Mouse (Mus musculus): ENCODE measurements around the gene Gm10681. TPM values are rescaled to one million over a fixed set of nuclear protein-coding genes. Genes with fewer than 3 reads are reported as not detected.
"Not testable (repeated sequence)": the region's sequence is repeated elsewhere in the genome, so short reads cannot be mapped to it uniquely, and the experiment has no call there.

Gm10681 gene
- polyA plus RNA-seq (2015; fragmentation: Nextera tagmentation; extraction: Ambion mirVana) = not detected in 2 replicates

- Histone ChIP-seq H3K9me3 (no peaks in the 10 kb centered on the region), H3K9ac (replicated peaks) (no peak within 1 kb of the TSS), H3K4me2 (replicated peaks) (no peak within 1 kb of the TSS), H3K27me3 (no peaks in the 10 kb centered on the region), H3K36me3 (no peaks in the 10 kb centered on the region), H3K4me1 (no peaks in the 10 kb centered on the region), H3K27ac (replicated peaks) (no peak within 1 kb of the TSS), H3K4me3 (no peak within 1 kb of the TSS)
- no peak for ATAC-seq (replicated peaks)
Measured at GRCm38 (mm10) chr3:98588707-98589106, at the start of gene Gm10681. Gene Gm10681 (minus strand): TSS chr3:98588807.

- no peak overlapping the region for H3K4me3 ChIP-seq
- no peaks in the 10 kb centered on the region for H3K4me1 ChIP-seq
- 84% methylated on average over 1 of the region's 1 CpGs for WGBS
- H3K27ac ChIP-seq (replicated peaks) = no peak overlapping the region
- no peaks in the 10 kb centered on the region for H3K9me3 ChIP-seq
- no peak overlapping the region for H3K4me2 ChIP-seq (replicated peaks)
- H3K9ac ChIP-seq (replicated peaks) = no peak overlapping the region
- ATAC-seq (replicated peaks) = no peak
- no peaks in the 10 kb centered on the region for H3K36me3 ChIP-seq
- H3K27me3 ChIP-seq = no peaks in the 10 kb centered on the region
Measured at GRCm38 (mm10) chr3:98635145-98635544, 46.5 kb upstream of the Gm10681 start.

- no peak within 1 kb of the TSS for H3K9ac ChIP-seq (replicated peaks)
- no peak within 1 kb of the TSS for H3K4me2 ChIP-seq (replicated peaks)
- H3K36me3 ChIP-seq = no peaks in the 10 kb centered on the region
- H3K9me3 ChIP-seq = no peaks in the 10 kb centered on the region
- no peak within 1 kb of the TSS for H3K4me3 ChIP-seq
- ATAC-seq (replicated peaks) = no peak
- no peak within 1 kb of the TSS for H3K27ac ChIP-seq (replicated peaks)
- H3K4me1 ChIP-seq = no peaks in the 10 kb centered on the region
- H3K27me3 ChIP-seq = no peaks in the 10 kb centered on the region
Measured at GRCm38 (mm10) chr3:98630152-98630551, 41.5 kb upstream of the Gm10681 start, which contains the start of gene Hsd3b5. Gene Hsd3b5 (minus strand): TSS chr3:98630252.

GRCm38 (mm10) chr3:98629633-98630032, 41.0 kb upstream of the Gm10681 start:
- no peak overlapping the region for H3K27ac ChIP-seq (replicated peaks)

GRCm38 (mm10) chr3:98616786-98617185, 28.2 kb upstream of the Gm10681 start:
- not testable (repeated sequence) for H3K4me1 ChIP-seq; H3K4me3 ChIP-seq; H3K36me3 ChIP-seq; H3K4me2 ChIP-seq (replicated peaks); H3K9me3 ChIP-seq; H3K9ac ChIP-seq (replicated peaks); H3K27ac ChIP-seq (replicated peaks); ATAC-seq (replicated peaks); H3K27me3 ChIP-seq
- WGBS = 75% methylated on average over 1 of the region's 1 CpGs

More at GRCm38 (mm10) chr3:98629633-98630032, 41.0 kb upstream of the Gm10681 start:
- ATAC-seq (replicated peaks) = no peak
- no peak overlapping the region for H3K4me2 ChIP-seq (replicated peaks)
- no peak overlapping the region for H3K9ac ChIP-seq (replicated peaks)
- H3K4me3 ChIP-seq = no peak overlapping the region
- WGBS = 92% methylated on average over 3 of the region's 3 CpGs
- no peaks in the 10 kb centered on the region for H3K27me3 ChIP-seq
- H3K4me1 ChIP-seq = no peaks in the 10 kb centered on the region
- H3K9me3 ChIP-seq = no peaks in the 10 kb centered on the region
- H3K36me3 ChIP-seq = no peaks in the 10 kb centered on the region

GRCm38 (mm10) chr3:98616244-98616643, 27.6 kb upstream of the Gm10681 start:
- H3K4me3 ChIP-seq; H3K36me3 ChIP-seq; ATAC-seq (replicated peaks); H3K9me3 ChIP-seq; H3K4me2 ChIP-seq (replicated peaks); H3K4me1 ChIP-seq; H3K27ac ChIP-seq (replicated peaks); H3K27me3 ChIP-seq; H3K9ac ChIP-seq (replicated peaks): not testable (repeated sequence)
- WGBS = 20% methylated on average over 2 of the region's 2 CpGs

- not testable (repeated sequence) for H3K4me2 ChIP-seq (replicated peaks); H3K36me3 ChIP-seq; H3K27ac ChIP-seq (replicated peaks); ATAC-seq (replicated peaks); H3K9ac ChIP-seq (replicated peaks); H3K4me1 ChIP-seq; H3K4me3 ChIP-seq; H3K9me3 ChIP-seq; H3K27me3 ChIP-seq
- 73% methylated on average over 2 of the region's 2 CpGs for WGBS
Measured at GRCm38 (mm10) chr3:98614406-98614927, 25.9 kb upstream of the Gm10681 start.

GRCm38 (mm10) chr3:98613963-98614362, 25.4 kb upstream of the Gm10681 start:
- ATAC-seq (replicated peaks) = no peak
- H3K27ac ChIP-seq (replicated peaks) = no peak overlapping the region
- no peaks in the 10 kb centered on the region for H3K4me1 ChIP-seq
- H3K36me3 ChIP-seq = no peaks in the 10 kb centered on the region
- H3K4me2 ChIP-seq (replicated peaks) = no peak overlapping the region
- H3K9ac ChIP-seq (replicated peaks) = no peak overlapping the region
- H3K9me3 ChIP-seq = no peaks in the 10 kb centered on the region
- H3K27me3 ChIP-seq = no peaks in the 10 kb centered on the region
- H3K4me3 ChIP-seq = no peak overlapping the region

- H3K27me3 ChIP-seq; H3K9me3 ChIP-seq; H3K4me3 ChIP-seq; ATAC-seq (replicated peaks); H3K4me1 ChIP-seq; H3K9ac ChIP-seq (replicated peaks); H3K36me3 ChIP-seq; H3K4me2 ChIP-seq (replicated peaks); H3K27ac ChIP-seq (replicated peaks): not testable (repeated sequence)
Measured at GRCm38 (mm10) chr3:98613540-98613939, 24.9 kb upstream of the Gm10681 start.

- Histone ChIP-seq H3K4me1 (no peaks in the 10 kb centered on the region), H3K9me3 (no peaks in the 10 kb centered on the region), H3K4me3 (no peak overlapping the region), H3K27ac (replicated peaks) (no peak overlapping the region), H3K4me2 (replicated peaks) (no peak overlapping the region), H3K9ac (replicated peaks) (no peak overlapping the region), H3K27me3 (no peaks in the 10 kb centered on the region), H3K36me3 (no peaks in the 10 kb centered on the region)
- 82% methylated on average over 2 of the region's 2 CpGs for WGBS
- no peak for ATAC-seq (replicated peaks)
Measured at GRCm38 (mm10) chr3:98587721-98588120, 886 bp downstream of the Gm10681 start.

- not testable (repeated sequence) for H3K4me2 ChIP-seq (replicated peaks); H3K27ac ChIP-seq (replicated peaks); ATAC-seq (replicated peaks); H3K9ac ChIP-seq (replicated peaks); H3K4me3 ChIP-seq; H3K36me3 ChIP-seq; H3K9me3 ChIP-seq; H3K4me1 ChIP-seq; H3K27me3 ChIP-seq
Measured at GRCm38 (mm10) chr3:98582622-98583021, 6.0 kb downstream of the Gm10681 start.

GRCm38 (mm10) chr3:98582202-98582601, 6.4 kb downstream of the Gm10681 start:
- not testable (repeated sequence) for H3K9me3 ChIP-seq; ATAC-seq (replicated peaks); H3K4me3 ChIP-seq; H3K27me3 ChIP-seq; H3K27ac ChIP-seq (replicated peaks); H3K9ac ChIP-seq (replicated peaks); H3K36me3 ChIP-seq; H3K4me1 ChIP-seq; H3K4me2 ChIP-seq (replicated peaks)
- no CpG with 5 or more reads among the region's 1 CpGs for WGBS

- H3K4me3 ChIP-seq; H3K36me3 ChIP-seq; H3K9me3 ChIP-seq; H3K4me2 ChIP-seq (replicated peaks); ATAC-seq (replicated peaks); H3K9ac ChIP-seq (replicated peaks); H3K27ac ChIP-seq (replicated peaks); H3K4me1 ChIP-seq; H3K27me3 ChIP-seq: not testable (repeated sequence)
- WGBS = 100% methylated on average over 1 of the region's 1 CpGs
Measured at GRCm38 (mm10) chr3:98581024-98581423, 7.6 kb downstream of the Gm10681 start.

Data from forebrain, embryonic 15.5 days (tissue).